Comparison of ENCODE assay signal across 8 mouse cellular contexts in the genomic region with DNA sequence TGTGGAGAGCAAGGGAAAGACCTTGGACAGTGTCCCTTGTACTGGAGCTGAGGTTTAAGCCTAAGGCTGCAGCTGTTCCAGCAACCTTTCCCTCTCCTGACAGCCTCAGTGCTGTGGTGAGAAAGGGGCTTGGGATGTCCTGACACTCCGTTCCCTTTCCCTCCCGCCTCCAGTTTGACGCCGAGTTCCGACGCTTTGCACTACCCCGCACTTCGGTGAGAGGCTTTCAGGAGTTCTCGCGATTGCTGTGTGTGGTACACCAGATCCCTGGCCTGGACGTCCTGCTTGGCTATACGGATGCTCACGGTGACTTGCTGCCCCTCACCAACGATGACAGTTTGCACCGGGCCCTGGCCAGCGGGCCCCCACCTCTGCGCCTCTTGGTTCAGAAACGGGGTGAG. TPM values are rescaled to one million over a fixed set of nuclear protein-coding genes. Genes with fewer than 3 reads are reported as not detected.
A peak's percentile ranks its signal among the peaks of the same experiment; 100 is the strongest.
DNase-seq lines count a peak whose midpoint lies in the region; ATAC-seq and TF ChIP-seq lines count a peak whose summit lies in the region.
"Had no signal": no experiment of that assay in that cellular context is flagged by ENCODE, and none has a peak within 500 bp of the region (broad histone marks: within the 10 kb centered on the region; RNA-seq: fewer than 3 reads in every experiment).

No protein-coding gene starts in this region.

- H3K36me3 ChIP-seq in megakaryocyte, embryonic 14.5 days (replicated peaks; ENCODE audit: low read length) = peaks cover 58% of the 10 kb centered on the region
- peaks cover 40% of the 10 kb centered on the region for H3K36me3 ChIP-seq in hindbrain, embryonic 13.5 days
- peaks cover 18% of the 10 kb centered on the region for H3K36me3 ChIP-seq in midbrain, embryonic 16.5 days (ENCODE audit: control insufficient read depth, insufficient read depth, low read length)

- no peak for TF ChIP-seq CTCF in cortical plate, adult 2 months (IDR thresholded peaks at IDR 0.05; ENCODE audit: extremely low read depth, insufficient read depth, low read length)

- DNase-seq in left cerebral cortex, adult 11 months (ENCODE audit: low spot score) = no peak

- 37% methylated on average over 18 of the region's 18 CpGs for WGBS in hindbrain, embryonic 13.5 days
- WGBS in midbrain, embryonic 16.5 days = 25% methylated on average over 18 of the region's 18 CpGs

- H3K4me3 ChIP-seq in megakaryocyte, embryonic 14.5 days (replicated peaks) = peak overlapping the region; percentile 93
- peak overlapping the region; percentile 72 for H3K4me3 ChIP-seq in cortical plate, adult 2 months (ENCODE audit: insufficient read depth, low read length)
- H3K4me3 ChIP-seq in hindbrain, embryonic 13.5 days = peak overlapping the region; percentile 71
- peak overlapping the region; percentile 76 for H3K4me3 ChIP-seq in midbrain, embryonic 16.5 days (ENCODE audit: low read depth, low read length)

- peaks cover 64% of the 10 kb centered on the region for H3K4me1 ChIP-seq in megakaryocyte, embryonic 14.5 days
- H3K4me1 ChIP-seq in cortical plate, adult 2 months (ENCODE audit: control insufficient read depth, insufficient read depth, low read length) = no peaks in the 10 kb centered on the region
- H3K4me1 ChIP-seq in hindbrain, embryonic 13.5 days (replicated peaks) = peaks cover 36% of the 10 kb centered on the region
- H3K4me1 ChIP-seq in midbrain, embryonic 16.5 days (ENCODE audit: control insufficient read depth, insufficient read depth, low read length) = peaks cover 19% of the 10 kb centered on the region

- H3K27me3 ChIP-seq in megakaryocyte, embryonic 14.5 days (replicated peaks) = no peaks in the 10 kb centered on the region
- no peaks in the 10 kb centered on the region for H3K27me3 ChIP-seq in hindbrain, embryonic 13.5 days
- H3K27me3 ChIP-seq in midbrain, embryonic 16.5 days (ENCODE audit: control insufficient read depth, insufficient read depth, low read depth, low read length) = no peaks in the 10 kb centered on the region

- peak overlapping the region; percentile 82 for H3K9ac ChIP-seq in hindbrain, embryonic 13.5 days
- peak overlapping the region; percentile 76 for H3K9ac ChIP-seq in midbrain, embryonic 16.5 days (ENCODE audit: low read depth, low read length)

- ATAC-seq in megakaryocyte, adult 5-6 weeks (ENCODE audit: poor library complexity, severe bottlenecking) = no peak
- ATAC-seq in hindbrain, embryonic 13.5 days (ENCODE audit: low FRiP score) = peak; percentile 12
- peak; percentile 16 for ATAC-seq in midbrain, embryonic 16.5 days
- ATAC-seq in granulocyte monocyte progenitor cell, adult 5-6 weeks (replicated peaks; ENCODE audit: poor library complexity, severe bottlenecking) = no peak

- H3K9me3 ChIP-seq in megakaryocyte, embryonic 14.5 days = no peaks in the 10 kb centered on the region
- H3K9me3 ChIP-seq in hindbrain, embryonic 13.5 days = no peaks in the 10 kb centered on the region
- H3K9me3 ChIP-seq in midbrain, embryonic 16.5 days (replicated peaks; ENCODE audit: control insufficient read depth, low read length, poor library complexity, severe bottlenecking) = no peaks in the 10 kb centered on the region

- H3K27ac ChIP-seq in cortical plate, adult 2 months (ENCODE audit: insufficient read depth, low read length) = peak overlapping the region; percentile 49
- peak overlapping the region; percentile 94 for H3K27ac ChIP-seq in hindbrain, embryonic 13.5 days
- peak overlapping the region; percentile 94 for H3K27ac ChIP-seq in midbrain, embryonic 16.5 days (ENCODE audit: low read length)

- peak; percentile 51; the same call in 1 of the 2 replicates for TF ChIP-seq POLR2A in cortical plate, adult 2 months (IDR thresholded peaks at IDR 0.05; ENCODE audit: extremely low read depth, insufficient read depth, low read length)

- peak overlapping the region; percentile 95 for H3K4me2 ChIP-seq in hindbrain, embryonic 13.5 days
- peak overlapping the region; percentile 99 for H3K4me2 ChIP-seq in midbrain, embryonic 16.5 days (ENCODE audit: low read length)

RNA-seq across cellular contexts. Expression of gene Pard6a, which starts 1.1 kb away (rescaled TPM):
- 7.8 and 19.1 TPM in 2 replicates for polyA plus RNA-seq in megakaryocyte, embryonic 14.5 days (2012; ENCODE audit: insufficient read depth, low replicate concordance)
- total RNA-seq in megakaryocyte, adult 5-6 weeks (2015) = 6.6 and 7.7 TPM in 2 replicates
- 9.1 and 22.2 TPM in 2 replicates for total RNA-seq in megakaryocyte, adult 5-6 weeks (2017)
- 57.3 and 58.1 TPM in 2 replicates for polyA plus RNA-seq in cortical plate, adult 2 months (2012; rRNA removed)
- 45.4 and 47.7 TPM in 2 replicates for polyA plus RNA-seq in hindbrain, embryonic 13.5 days (2015; fragmentation: Nextera tagmentation; extraction: Ambion mirVana)
- polyA plus RNA-seq in midbrain, embryonic 16.5 days (2015; fragmentation: Nextera tagmentation; extraction: Ambion mirVana) = 50.2 and 57.9 TPM in 2 replicates
- total RNA-seq in granulocyte monocyte progenitor cell, adult 5-6 weeks (2014; fragmentation: Nextera tagmentation) = 7.0 and 13.9 TPM in 2 replicates
- total RNA-seq in granulocyte monocyte progenitor cell, adult 5-6 weeks (2017) = 5.9 and 13.3 TPM in 2 replicates

RNA-seq across cellular contexts. Expression of gene Acd, which starts 1.1 kb away (rescaled TPM):
- polyA plus RNA-seq in megakaryocyte, embryonic 14.5 days (2012; ENCODE audit: insufficient read depth, low replicate concordance) = 26.9 and 57.9 TPM in 2 replicates
- total RNA-seq in megakaryocyte, adult 5-6 weeks (2015) = 20.4 and 28.0 TPM in 2 replicates
- total RNA-seq in megakaryocyte, adult 5-6 weeks (2017) = 10.6 and 12.3 TPM in 2 replicates
- polyA plus RNA-seq in cortical plate, adult 2 months (2012; rRNA removed) = 49.4 and 52.3 TPM in 2 replicates
- polyA plus RNA-seq in hindbrain, embryonic 13.5 days (2015; fragmentation: Nextera tagmentation; extraction: Ambion mirVana) = 93.0 and 95.2 TPM in 2 replicates
- 95.6 and 97.6 TPM in 2 replicates for polyA plus RNA-seq in midbrain, embryonic 16.5 days (2015; fragmentation: Nextera tagmentation; extraction: Ambion mirVana)
- total RNA-seq in granulocyte monocyte progenitor cell, adult 5-6 weeks (2014; fragmentation: Nextera tagmentation) = 52.2 and 56.5 TPM in 2 replicates
- total RNA-seq in granulocyte monocyte progenitor cell, adult 5-6 weeks (2017) = 22.4 and 33.3 TPM in 2 replicates

RNA-seq across cellular contexts. Expression of gene 4933405L10Rik, which starts 5.5 kb away (rescaled TPM):
- not detected in 2 replicates for polyA plus RNA-seq in megakaryocyte, embryonic 14.5 days (2012; ENCODE audit: insufficient read depth, low replicate concordance)
- total RNA-seq in megakaryocyte, adult 5-6 weeks (2015) = not detected in 2 replicates
- not detected in 2 replicates for total RNA-seq in megakaryocyte, adult 5-6 weeks (2017)
- 0.38 and 0.52 TPM in 2 replicates for polyA plus RNA-seq in cortical plate, adult 2 months (2012; rRNA removed)
- 0.16 and 0.28 TPM in 2 replicates for polyA plus RNA-seq in hindbrain, embryonic 13.5 days (2015; fragmentation: Nextera tagmentation; extraction: Ambion mirVana)
- polyA plus RNA-seq in midbrain, embryonic 16.5 days (2015; fragmentation: Nextera tagmentation; extraction: Ambion mirVana) = 0.28 and 0.45 TPM in 2 replicates
- not detected in 2 replicates for total RNA-seq in granulocyte monocyte progenitor cell, adult 5-6 weeks (2014; fragmentation: Nextera tagmentation)
- not detected in 2 replicates for total RNA-seq in granulocyte monocyte progenitor cell, adult 5-6 weeks (2017)
- polyA plus RNA-seq: large intestine, adult 2 months had no signal

RNA-seq across cellular contexts. Expression of gene Enkd1, which starts 6.0 kb away (rescaled TPM):
- 22.7 and 26.1 TPM in 2 replicates for polyA plus RNA-seq in megakaryocyte, embryonic 14.5 days (2012; ENCODE audit: insufficient read depth, low replicate concordance)
- total RNA-seq in megakaryocyte, adult 5-6 weeks (2015) = 5.9 and 7.5 TPM in 2 replicates
- 5.3 and 5.6 TPM in 2 replicates for total RNA-seq in megakaryocyte, adult 5-6 weeks (2017)
- polyA plus RNA-seq in cortical plate, adult 2 months (2012; rRNA removed) = 16.4 and 18.3 TPM in 2 replicates
- 12.8 TPM in 2 replicates for polyA plus RNA-seq in hindbrain, embryonic 13.5 days (2015; fragmentation: Nextera tagmentation; extraction: Ambion mirVana)
- polyA plus RNA-seq in midbrain, embryonic 16.5 days (2015; fragmentation: Nextera tagmentation; extraction: Ambion mirVana) = 14.9 and 16.5 TPM in 2 replicates
- total RNA-seq in granulocyte monocyte progenitor cell, adult 5-6 weeks (2014; fragmentation: Nextera tagmentation) = 20.0 and 35.2 TPM in 2 replicates
- 14.5 and 16.2 TPM in 2 replicates for total RNA-seq in granulocyte monocyte progenitor cell, adult 5-6 weeks (2017)

RNA-seq across cellular contexts. Expression of gene Carmil2, which starts 15.9 kb away (rescaled TPM):
- 22.9 and 31.4 TPM in 2 replicates for polyA plus RNA-seq in megakaryocyte, embryonic 14.5 days (2012; ENCODE audit: insufficient read depth, low replicate concordance)
- total RNA-seq in megakaryocyte, adult 5-6 weeks (2015) = 0.67 and 1.6 TPM in 2 replicates
- total RNA-seq in megakaryocyte, adult 5-6 weeks (2017) = 0.70 and 1.3 TPM in 2 replicates
- polyA plus RNA-seq in cortical plate, adult 2 months (2012; rRNA removed) = 43.9 and 47.6 TPM in 2 replicates
- 16.2 TPM in 2 replicates for polyA plus RNA-seq in hindbrain, embryonic 13.5 days (2015; fragmentation: Nextera tagmentation; extraction: Ambion mirVana)
- 22.9 and 23.0 TPM in 2 replicates for polyA plus RNA-seq in midbrain, embryonic 16.5 days (2015; fragmentation: Nextera tagmentation; extraction: Ambion mirVana)
- 3.4 and 6.3 TPM in 2 replicates for total RNA-seq in granulocyte monocyte progenitor cell, adult 5-6 weeks (2014; fragmentation: Nextera tagmentation)
- total RNA-seq in granulocyte monocyte progenitor cell, adult 5-6 weeks (2017) = 0.86 and 2.1 TPM in 2 replicates

Comparison
In these comparisons a context has a peak if more than half of its experiments do, and no peak if none do; other contexts are left out.
1. ATAC-seq: peak in hindbrain, embryonic 13.5 days (single experiment) and midbrain, embryonic 16.5 days (single experiment); none in megakaryocyte, adult 5-6 weeks (single experiment) and granulocyte monocyte progenitor cell, adult 5-6 weeks (single experiment).
2. Peak in every context shown above with its lines, with median percentiles within 50 percentile points of each other: H3K4me3 ChIP-seq and H3K27ac ChIP-seq.